Mouse (Mus musculus): ENCODE results near the gene Lamc2. TPM values are rescaled to one million over a fixed set of nuclear protein-coding genes. Genes with fewer than 3 reads are reported as not detected.

Lamc2 gene
- polyA plus RNA-seq, 1 experiment from 2014 or later: 64.8 TPM

DNA sequence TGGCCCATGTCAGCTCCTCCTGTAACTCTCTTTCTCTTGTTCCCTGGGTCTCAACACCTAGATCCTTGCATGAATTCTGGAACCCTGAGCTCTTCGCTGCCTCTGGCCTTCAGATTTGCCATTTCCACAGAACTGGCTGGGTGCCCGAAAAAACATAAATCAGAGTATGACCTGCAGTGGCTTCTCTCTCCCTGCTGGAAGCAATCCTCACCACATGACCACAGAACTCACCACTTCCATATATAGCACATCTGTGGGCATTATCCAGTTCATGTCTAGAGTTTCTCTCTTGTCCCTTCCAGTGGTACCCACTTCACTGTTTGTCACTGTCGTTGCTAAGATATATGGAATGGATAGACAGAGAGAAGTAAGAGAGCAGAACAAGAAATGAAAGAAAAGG is 13.0 kb downstream of the Lamc2 start:
- H3K9ac ChIP-seq: no peak overlapping the region
- peaks cover 43% of the 10 kb centered on the region for H3K4me1 ChIP-seq
- no peaks in the 10 kb centered on the region for H3K36me3 ChIP-seq
- no peaks in the 10 kb centered on the region for H3K27me3 ChIP-seq
- H3K9me3 ChIP-seq: no peaks in the 10 kb centered on the region
- WGBS: 25% methylated on average over 3 of the region's 3 CpGs
- ATAC-seq (ENCODE audit: borderline replicate concordance, extremely low read depth, low FRiP score, low TSS enrichment): peak; percentile 45
- no peak overlapping the region for H3K4me3 ChIP-seq
- no peak overlapping the region for H3K4me2 ChIP-seq
- peak overlapping the region; percentile 85 for H3K27ac ChIP-seq

DNA sequence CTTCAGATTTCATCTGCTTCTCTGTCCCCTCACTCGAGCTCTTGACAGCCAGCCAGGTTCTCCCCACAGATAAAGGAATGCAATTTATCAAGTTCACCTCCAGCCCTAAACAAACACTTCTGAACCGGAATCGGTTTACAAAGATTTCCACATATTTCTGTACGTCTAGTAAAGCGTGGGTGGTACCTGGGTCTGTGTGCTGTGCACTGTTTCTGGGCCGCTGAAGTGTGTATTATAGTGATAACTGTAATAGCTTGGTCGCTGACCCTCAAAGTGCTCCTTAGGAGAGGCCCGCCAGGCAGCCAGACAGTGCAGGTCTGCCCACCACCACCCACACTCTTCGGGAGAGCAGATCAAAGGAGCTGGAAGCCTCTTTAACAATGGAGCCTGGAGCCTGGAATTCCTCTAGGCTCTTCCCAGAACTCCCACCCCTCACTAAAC is 13.9 kb downstream of the Lamc2 start:
- peak overlapping the region; percentile 3; the same call in 1 of the 2 replicates for H3K4me2 ChIP-seq
- no peaks in the 10 kb centered on the region for H3K27me3 ChIP-seq
- no peak overlapping the region for H3K4me3 ChIP-seq
- peak overlapping the region; percentile 85 for H3K27ac ChIP-seq
- peaks cover 43% of the 10 kb centered on the region for H3K4me1 ChIP-seq
- no peaks in the 10 kb centered on the region for H3K36me3 ChIP-seq
- 4% methylated on average over 9 of the region's 9 CpGs for WGBS
- ATAC-seq (ENCODE audit: borderline replicate concordance, extremely low read depth, low FRiP score, low TSS enrichment): peak; percentile 91
- H3K9me3 ChIP-seq: no peaks in the 10 kb centered on the region
- no peak overlapping the region for H3K9ac ChIP-seq

DNA sequence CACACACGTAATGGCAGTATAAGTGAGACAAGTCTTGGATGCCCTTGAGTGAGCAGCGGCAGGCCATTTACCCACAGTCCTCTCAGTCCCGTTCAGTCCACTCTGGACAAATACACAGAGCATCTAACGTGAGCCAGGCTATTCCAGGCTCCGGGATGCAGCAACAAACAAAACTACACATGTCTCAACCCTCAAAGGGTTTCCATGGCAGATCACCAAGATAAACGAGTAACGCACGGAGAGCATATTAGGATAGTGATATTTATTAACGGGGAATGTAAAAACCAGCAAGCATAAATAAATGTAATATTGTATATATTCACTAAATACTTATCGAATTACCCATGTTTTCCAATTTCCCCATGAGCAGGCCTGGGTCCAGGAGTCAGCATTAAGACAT is 15.2 kb downstream of the Lamc2 start:
- no peaks in the 10 kb centered on the region for H3K36me3 ChIP-seq
- no peaks in the 10 kb centered on the region for H3K9me3 ChIP-seq
- WGBS: 52% methylated on average over 10 of the region's 10 CpGs
- H3K4me2 ChIP-seq: no peak overlapping the region
- no peak overlapping the region for H3K9ac ChIP-seq
- H3K4me1 ChIP-seq: peaks cover 43% of the 10 kb centered on the region
- no peak overlapping the region for H3K27ac ChIP-seq
- no peak overlapping the region for H3K4me3 ChIP-seq
- no peaks in the 10 kb centered on the region for H3K27me3 ChIP-seq
- ATAC-seq (ENCODE audit: borderline replicate concordance, extremely low read depth, low FRiP score, low TSS enrichment): no peak

DNA sequence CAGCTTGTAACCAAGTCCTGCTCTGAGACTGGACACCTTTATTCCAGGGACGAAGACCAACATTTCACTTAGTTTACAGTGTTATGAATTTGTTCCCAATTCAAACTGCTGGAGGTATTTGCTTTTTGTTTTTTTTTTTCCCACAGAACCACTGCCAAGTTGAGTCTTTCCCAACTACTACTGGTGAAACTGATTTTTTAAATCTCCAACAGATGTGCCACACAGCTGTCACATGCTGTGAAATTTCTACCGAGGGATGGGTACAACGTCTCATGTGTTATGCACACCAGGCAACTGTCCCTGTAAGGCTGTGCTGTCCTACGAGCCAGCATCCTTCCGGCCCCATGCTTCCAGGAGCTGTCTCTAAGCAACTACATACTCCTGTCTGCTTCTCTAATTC is 18.0 kb downstream of the Lamc2 start:
- no peak overlapping the region for H3K4me3 ChIP-seq
- ATAC-seq (ENCODE audit: borderline replicate concordance, extremely low read depth, low FRiP score, low TSS enrichment): no peak
- H3K36me3 ChIP-seq: no peaks in the 10 kb centered on the region
- H3K4me1 ChIP-seq: peaks cover 24% of the 10 kb centered on the region
- no peak overlapping the region for H3K4me2 ChIP-seq
- H3K27me3 ChIP-seq: no peaks in the 10 kb centered on the region
- H3K9me3 ChIP-seq: no peaks in the 10 kb centered on the region
- H3K9ac ChIP-seq: no peak overlapping the region
- H3K27ac ChIP-seq: no peak overlapping the region
- WGBS: 65% methylated on average over 5 of the region's 5 CpGs

DNA sequence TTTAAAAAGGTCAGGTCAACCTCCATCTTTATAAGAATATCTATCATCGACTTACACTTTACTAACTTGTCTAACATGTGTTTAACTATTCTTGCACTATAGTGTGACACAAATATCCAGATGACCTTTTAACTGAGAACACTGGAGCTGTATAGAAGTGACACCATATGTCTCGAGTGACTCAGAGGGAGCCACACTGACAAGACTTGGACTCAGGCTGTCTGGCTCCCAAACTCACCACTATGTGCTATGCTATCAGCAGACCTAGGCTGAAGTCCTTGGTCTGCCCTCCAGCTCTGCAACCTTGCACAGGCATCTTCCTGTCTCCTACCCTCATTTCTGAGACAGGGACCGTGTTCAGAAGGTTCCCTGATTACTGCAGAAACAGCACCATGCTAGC is 22.4 kb downstream of the Lamc2 start:
- H3K9ac ChIP-seq: no peak overlapping the region
- 44% methylated on average over 3 of the region's 3 CpGs for WGBS
- H3K9me3 ChIP-seq: no peaks in the 10 kb centered on the region
- H3K4me3 ChIP-seq: no peak overlapping the region
- H3K4me1 ChIP-seq: peaks cover 5% of the 10 kb centered on the region; the same call in 1 of the 2 replicates
- no peak overlapping the region for H3K4me2 ChIP-seq
- H3K27ac ChIP-seq: no peak overlapping the region
- no peaks in the 10 kb centered on the region for H3K27me3 ChIP-seq
- H3K36me3 ChIP-seq: no peaks in the 10 kb centered on the region
- ATAC-seq (ENCODE audit: borderline replicate concordance, extremely low read depth, low FRiP score, low TSS enrichment): no peak

DNA sequence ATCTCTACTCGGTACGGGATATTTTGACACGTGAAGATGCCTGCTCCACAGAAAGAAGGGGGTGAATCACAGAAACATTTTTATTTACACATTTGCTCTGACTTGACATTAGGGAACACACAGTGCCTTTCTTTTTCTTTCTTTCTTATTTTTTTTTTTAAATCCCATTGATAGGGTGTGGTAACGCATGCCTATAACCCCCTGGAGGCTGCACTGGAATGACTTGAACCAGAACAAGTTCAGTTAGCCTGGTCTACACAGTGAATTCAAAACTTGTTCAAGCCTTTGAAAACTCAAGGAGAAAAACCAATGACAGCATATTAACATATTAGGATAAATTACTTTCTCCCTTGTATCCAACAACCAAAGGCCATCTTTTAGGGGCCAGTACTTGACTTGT is 27.1 kb downstream of the Lamc2 start:
- no peak for ATAC-seq (ENCODE audit: borderline replicate concordance, extremely low read depth, low FRiP score, low TSS enrichment)
- Histone ChIP-seq H3K9ac (no peak overlapping the region), H3K36me3 (0 out of 2 replicates have a peak, but pooled peaks cover 2% of the 10 kb centered on the region), H3K4me2 (no peak overlapping the region), H3K27ac (no peak overlapping the region), H3K4me3 (no peak overlapping the region), H3K9me3 (no peaks in the 10 kb centered on the region), H3K27me3 (no peaks in the 10 kb centered on the region), H3K4me1 (peaks cover 2% of the 10 kb centered on the region; the same call in 1 of the 2 replicates)
- WGBS: 90% methylated on average over 4 of the region's 4 CpGs

DNA sequence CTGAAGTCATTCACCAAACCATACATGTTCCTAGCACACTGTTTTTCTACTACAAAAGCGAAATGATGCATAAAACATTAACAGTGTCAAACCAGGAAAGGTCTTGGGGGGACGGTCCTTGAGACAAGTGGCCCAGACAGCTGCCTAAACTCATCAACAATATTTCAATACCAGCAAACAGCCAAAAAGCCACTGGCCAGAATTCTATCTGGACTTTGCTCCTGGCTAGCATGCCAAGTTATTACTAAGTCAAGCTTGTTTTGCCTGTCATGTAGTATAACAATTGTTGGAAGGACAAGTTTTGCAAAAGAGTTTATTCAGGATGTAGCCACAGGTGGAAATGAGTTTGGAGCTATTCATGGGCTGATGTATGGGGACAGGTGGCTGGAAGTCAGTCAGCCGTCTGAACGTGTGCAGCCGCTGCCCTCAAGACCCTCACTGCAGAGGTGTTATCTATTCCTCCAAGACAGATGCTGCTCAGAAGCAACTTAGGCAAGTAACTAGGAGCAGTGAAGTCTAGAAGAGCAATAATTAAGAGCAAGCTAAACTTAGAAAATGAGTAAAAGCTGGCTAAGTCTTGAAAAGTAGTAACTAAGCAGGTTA is 29.1 kb downstream of the Lamc2 start:
- Histone ChIP-seq H3K27ac (no peak overlapping the region), H3K9me3 (no peaks in the 10 kb centered on the region)

DNA sequence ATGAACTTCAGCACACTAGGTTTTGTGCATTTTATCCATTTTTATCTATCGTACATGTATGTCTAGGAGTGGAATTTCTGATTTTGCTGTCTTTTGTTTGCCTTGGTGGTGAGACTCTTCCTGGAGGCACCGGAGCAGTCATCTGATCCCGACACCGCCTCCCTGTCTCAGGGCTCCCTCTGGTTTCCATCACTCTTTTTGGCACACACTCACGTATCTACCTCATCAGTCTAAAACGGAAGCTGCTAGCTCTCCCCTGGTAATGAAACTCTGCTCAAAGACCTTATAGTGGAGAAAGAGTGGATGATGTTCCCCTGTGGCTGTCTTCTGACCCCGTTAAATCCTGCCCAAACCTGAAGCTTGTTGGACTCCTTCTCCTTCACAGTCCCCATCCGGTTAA is 30.9 kb downstream of the Lamc2 start:
- no peak for ATAC-seq (ENCODE audit: borderline replicate concordance, extremely low read depth, low FRiP score, low TSS enrichment)
- no peaks in the 10 kb centered on the region for H3K27me3 ChIP-seq
- WGBS: 68% methylated on average over 8 of the region's 8 CpGs
- H3K9ac ChIP-seq: no peak overlapping the region
- 0 out of 2 replicates have a peak, but pooled peaks cover 2% of the 10 kb centered on the region for H3K36me3 ChIP-seq
- no peak overlapping the region for H3K4me2 ChIP-seq
- peaks cover 15% of the 10 kb centered on the region for H3K4me1 ChIP-seq
- H3K4me3 ChIP-seq: no peak overlapping the region
- no peaks in the 10 kb centered on the region for H3K9me3 ChIP-seq
- H3K27ac ChIP-seq: no peak overlapping the region

More for the DNA sequence above, 29.1 kb downstream of the Lamc2 start:
- no peak for ATAC-seq (ENCODE audit: borderline replicate concordance, extremely low read depth, low FRiP score, low TSS enrichment)
- Histone ChIP-seq H3K27me3 (no peaks in the 10 kb centered on the region), H3K4me1 (peaks cover 12% of the 10 kb centered on the region), H3K4me3 (no peak overlapping the region), H3K4me2 (no peak overlapping the region), H3K9ac (no peak overlapping the region), H3K36me3 (0 out of 2 replicates have a peak, but pooled peaks cover 2% of the 10 kb centered on the region)
- WGBS: 61% methylated on average over 5 of the region's 5 CpGs

DNA sequence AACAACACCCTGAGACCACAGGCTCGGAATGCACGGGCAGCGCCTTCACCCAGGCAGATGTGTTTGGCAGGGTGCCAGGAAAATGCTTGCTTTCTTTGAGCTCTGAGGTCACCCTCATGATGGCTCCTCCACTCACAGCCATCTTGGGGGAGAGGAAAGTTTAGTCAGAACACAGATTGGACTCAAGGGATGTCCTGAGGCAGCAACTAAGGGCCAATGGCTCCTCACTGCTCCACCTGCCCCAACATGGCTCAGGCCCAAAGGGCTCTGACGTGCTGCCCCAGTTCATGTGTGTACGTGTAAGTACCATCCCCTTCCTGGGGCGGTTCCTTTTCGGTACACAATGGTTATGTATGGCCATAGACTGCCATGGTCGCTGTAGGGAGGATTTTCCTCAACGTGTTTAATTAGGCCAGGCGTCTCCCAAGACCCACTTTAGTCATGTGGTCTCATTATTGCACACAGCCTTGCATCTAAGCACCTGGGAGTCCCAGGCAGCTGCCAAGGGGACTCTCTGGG is 32.6 kb downstream of the Lamc2 start:
- H3K36me3 ChIP-seq: peaks cover 5% of the 10 kb centered on the region; the same call in 1 of the 2 replicates
- no peak overlapping the region for H3K9ac ChIP-seq
- H3K27me3 ChIP-seq: no peaks in the 10 kb centered on the region
- H3K4me1 ChIP-seq: peaks cover 15% of the 10 kb centered on the region
- ATAC-seq (ENCODE audit: borderline replicate concordance, extremely low read depth, low FRiP score, low TSS enrichment): peak; percentile 44; the same call in 1 of the 2 replicates
- H3K9me3 ChIP-seq: no peaks in the 10 kb centered on the region
- H3K4me3 ChIP-seq: no peak overlapping the region
- no peak overlapping the region for H3K27ac ChIP-seq
- WGBS: 52% methylated on average over 10 of the region's 10 CpGs
- no peak overlapping the region for H3K4me2 ChIP-seq

DNA sequence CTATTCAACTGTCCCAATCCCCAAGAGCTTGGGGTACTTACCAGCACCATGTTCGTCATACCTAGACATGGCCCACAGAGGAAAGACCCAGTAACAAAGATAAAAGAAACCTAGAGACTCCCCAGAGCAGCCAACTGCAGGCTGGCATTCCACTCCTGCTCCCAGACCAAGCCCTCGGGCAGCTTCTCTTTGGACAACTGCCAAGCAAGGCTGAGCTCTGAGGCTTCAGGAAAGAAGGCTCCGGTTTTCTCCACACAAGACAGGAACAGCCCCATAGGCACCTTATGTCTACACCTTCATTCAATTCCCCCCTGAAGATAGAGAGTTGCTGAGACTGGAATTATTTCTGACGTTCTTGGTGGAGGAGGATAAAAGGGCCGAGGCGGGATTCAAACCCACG is 33.7 kb downstream of the Lamc2 start:
- 61% methylated on average over 7 of the region's 7 CpGs for WGBS
- ATAC-seq (ENCODE audit: borderline replicate concordance, extremely low read depth, low FRiP score, low TSS enrichment): no peak
- no peak overlapping the region for H3K27ac ChIP-seq

DNA sequence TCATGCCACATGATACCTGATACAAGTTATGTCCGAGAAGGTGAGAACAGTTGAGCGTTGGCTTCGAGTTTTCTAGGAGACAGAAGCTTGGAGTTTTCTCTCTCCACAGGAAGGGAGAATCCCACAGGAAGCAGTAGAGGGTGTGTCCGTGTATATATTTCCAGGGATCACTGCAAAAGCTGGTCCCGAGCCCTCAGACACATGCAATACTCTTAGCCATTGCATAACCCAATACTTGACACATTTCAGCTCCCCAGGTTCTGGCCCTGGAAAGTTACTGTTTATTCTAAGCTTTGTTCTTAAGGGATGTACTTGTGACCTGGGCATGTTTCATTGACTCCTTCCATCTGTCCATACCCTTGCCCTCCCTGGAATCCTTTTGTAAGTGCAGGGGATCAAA is 40.5 kb downstream of the Lamc2 start:
- no peak for ATAC-seq (ENCODE audit: borderline replicate concordance, extremely low read depth, low FRiP score, low TSS enrichment)
- WGBS: 46% methylated on average over 5 of the region's 5 CpGs
- H3K36me3 ChIP-seq: peaks cover 3% of the 10 kb centered on the region; the same call in 1 of the 2 replicates

More for the DNA sequence above, 33.7 kb downstream of the Lamc2 start:
- no peaks in the 10 kb centered on the region for H3K9me3 ChIP-seq
- H3K9ac ChIP-seq: no peak overlapping the region
- peaks cover 15% of the 10 kb centered on the region for H3K4me1 ChIP-seq
- H3K36me3 ChIP-seq: peaks cover 3% of the 10 kb centered on the region; the same call in 1 of the 2 replicates
- no peaks in the 10 kb centered on the region for H3K27me3 ChIP-seq
- no peak overlapping the region for H3K4me2 ChIP-seq
- no peak overlapping the region for H3K4me3 ChIP-seq

DNA sequence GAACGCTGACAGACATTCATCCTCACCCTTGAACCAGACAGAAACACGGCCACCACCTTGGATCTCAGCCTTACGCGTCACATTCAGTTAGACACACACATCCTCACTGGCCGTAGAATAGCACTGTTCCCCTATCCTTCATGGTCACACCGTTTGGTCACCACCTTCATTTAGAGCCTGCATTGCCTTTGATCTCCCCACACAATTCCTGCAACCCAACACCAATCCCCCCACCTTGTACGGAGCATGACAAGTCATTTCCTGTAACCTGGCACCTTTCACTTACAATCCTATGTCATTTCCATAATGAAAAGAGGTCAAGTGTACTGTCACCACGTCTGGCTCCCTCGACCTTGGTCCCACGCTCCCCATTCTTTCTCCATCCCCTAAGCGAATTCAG is 42.2 kb downstream of the Lamc2 start:
- WGBS: 57% methylated on average over 11 of the region's 11 CpGs
- no peaks in the 10 kb centered on the region; the same call in 1 of the 2 replicates for H3K36me3 ChIP-seq
- no peak overlapping the region for H3K27ac ChIP-seq
- H3K4me1 ChIP-seq: peaks cover 20% of the 10 kb centered on the region
- ATAC-seq (ENCODE audit: borderline replicate concordance, extremely low read depth, low FRiP score, low TSS enrichment): no peak
- no peak overlapping the region for H3K9ac ChIP-seq
- H3K4me2 ChIP-seq: no peak overlapping the region
- no peaks in the 10 kb centered on the region for H3K9me3 ChIP-seq
- no peaks in the 10 kb centered on the region for H3K27me3 ChIP-seq
- H3K4me3 ChIP-seq: no peak overlapping the region

More for the DNA sequence above, 40.5 kb downstream of the Lamc2 start:
- Histone ChIP-seq H3K9me3 (no peaks in the 10 kb centered on the region), H3K4me3 (no peak overlapping the region), H3K9ac (no peak overlapping the region), H3K27me3 (no peaks in the 10 kb centered on the region), H3K4me1 (peaks cover 6% of the 10 kb centered on the region), H3K27ac (no peak overlapping the region), H3K4me2 (no peak overlapping the region)

Measured in lung, embryonic 15.5 days (tissue).